Mouse (Mus musculus): ENCODE results near the gene Evpl.

- peak; percentile 71 for TF ChIP-seq CTCF (IDR thresholded peaks at IDR 0.05; ENCODE audit: low read depth, low read length)
- TF ChIP-seq GATA1 (IDR thresholded peaks at IDR 0.05; ENCODE audit: borderline replicate concordance, low read length): no peak
Measured at GRCm38 (mm10) chr11:116226414-116226813, 11.5 kb downstream of the Evpl start.
